Mouse (Mus musculus) brain, embryonic 18.5 days (tissue): Measurements from ENCODE around the gene Capg.

Experiments used
- DNase-seq: peaks from one replicate; pipeline ENCODE4 v3.0.0-alpha.2; 2012; ENCODE audit warnings: low read depth, low spot score

The Capg gene

GRCm38 (mm10) chr6:72607676-72608075, 63.5 kb downstream of the Capg start:
- no peak for DNase-seq

- DNase-seq, result no peak
These were observed 64.5 kb downstream of the Capg start for GRCm38 (mm10) chr6:72608662-72609184.

GRCm38 (mm10) chr6:72610261-72610660, 66.1 kb downstream of the Capg start:
- DNase-seq, result no peak
